Mouse (Mus musculus): Measurements from ENCODE around the gene Spred1.

Spred1 gene

GRCm38 (mm10) chr2:117119291-117120245, 1.6 kb upstream of the Spred1 start:
- WGBS: 9% methylated on average over 30 of the region's 30 CpGs

- under 1% methylated on average over 100 of the region's 101 CpGs for WGBS
Measured at GRCm38 (mm10) chr2:117120246-117121211, 645 bp upstream of the Spred1 start.

DNA sequence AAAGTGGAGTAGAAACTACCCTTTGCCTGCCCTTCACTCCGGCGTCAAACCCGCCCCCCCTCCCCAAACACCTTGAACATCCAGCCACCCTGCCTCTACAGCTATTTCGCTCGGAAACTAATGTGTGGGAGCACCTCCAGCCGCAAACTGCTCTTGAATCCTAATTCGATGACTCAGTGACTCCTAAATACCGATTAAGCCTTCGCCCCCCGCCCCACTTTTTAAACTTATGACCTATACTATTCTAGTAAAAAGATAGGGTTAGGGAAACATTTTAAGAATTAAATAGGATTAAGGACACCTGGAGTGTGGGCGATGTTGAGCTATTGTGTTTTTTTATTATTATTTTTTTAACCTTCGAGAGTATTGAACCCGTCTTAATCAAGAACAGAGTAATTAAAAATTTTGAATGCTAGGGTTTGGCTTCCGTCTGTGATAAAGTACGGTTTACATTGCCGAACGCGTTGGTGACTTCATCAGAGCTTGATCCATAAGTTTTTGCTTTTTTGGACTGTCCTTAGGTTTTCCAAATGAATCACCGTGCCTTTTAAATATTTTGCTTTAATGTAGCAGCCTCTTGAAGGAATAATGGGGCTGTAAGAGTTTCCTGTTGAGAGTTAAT, 921 bp downstream of the Spred1 start:
- WGBS: under 1% methylated on average over 19 of the region's 19 CpGs

GRCm38 (mm10) chr2:117122701-117123337, 1.6 kb downstream of the Spred1 start:
- under 1% methylated on average over 17 of the region's 17 CpGs for WGBS

GRCm38 (mm10) chr2:117123701-117124100, 2.5 kb downstream of the Spred1 start:
- WGBS: 14% methylated on average over 3 of the region's 3 CpGs

DNA sequence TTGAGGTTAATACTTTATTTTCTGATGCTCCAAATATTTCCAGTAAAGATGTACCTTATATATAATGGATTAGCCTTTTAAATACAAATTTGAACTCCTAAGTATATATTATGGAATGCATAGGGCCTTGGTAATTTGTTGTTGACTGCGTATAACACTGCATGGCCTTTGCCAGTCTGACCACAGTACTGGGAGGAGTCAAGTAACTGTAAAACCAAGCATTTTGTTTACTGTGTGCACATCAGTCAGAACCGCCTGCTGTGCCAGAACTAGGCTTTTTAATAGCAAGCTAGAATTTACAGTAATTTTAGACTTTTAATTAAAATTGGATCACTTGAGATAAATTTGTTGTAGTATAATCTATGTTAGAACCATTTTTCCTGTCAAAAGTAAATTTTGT, 3.7 kb downstream of the Spred1 start:
- 34% methylated on average over 2 of the region's 2 CpGs for WGBS

DNA sequence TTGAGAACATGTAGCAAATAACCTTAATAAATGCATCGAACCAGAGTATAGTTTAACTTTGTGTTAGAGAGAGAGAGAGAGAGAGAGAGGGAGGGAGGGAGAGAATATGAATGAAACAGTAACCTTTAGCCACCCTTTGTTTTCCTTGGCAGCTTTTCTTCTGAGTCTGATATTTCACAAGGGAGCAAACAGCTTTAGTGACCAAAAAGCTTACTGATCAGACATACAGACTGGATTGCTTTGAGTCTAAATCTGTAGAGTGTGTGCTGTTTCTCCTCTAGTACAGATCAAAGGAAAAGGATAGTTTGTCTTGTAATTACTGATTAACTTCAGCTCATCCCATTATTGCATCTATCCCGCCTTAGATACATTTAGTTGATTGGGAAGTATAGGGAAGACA, 8.0 kb downstream of the Spred1 start:
- WGBS: 77% methylated on average over 2 of the region's 2 CpGs

- 80% methylated on average over 7 of the region's 7 CpGs for WGBS
Measured at GRCm38 (mm10) chr2:117131041-117131440, 9.9 kb downstream of the Spred1 start.

DNA sequence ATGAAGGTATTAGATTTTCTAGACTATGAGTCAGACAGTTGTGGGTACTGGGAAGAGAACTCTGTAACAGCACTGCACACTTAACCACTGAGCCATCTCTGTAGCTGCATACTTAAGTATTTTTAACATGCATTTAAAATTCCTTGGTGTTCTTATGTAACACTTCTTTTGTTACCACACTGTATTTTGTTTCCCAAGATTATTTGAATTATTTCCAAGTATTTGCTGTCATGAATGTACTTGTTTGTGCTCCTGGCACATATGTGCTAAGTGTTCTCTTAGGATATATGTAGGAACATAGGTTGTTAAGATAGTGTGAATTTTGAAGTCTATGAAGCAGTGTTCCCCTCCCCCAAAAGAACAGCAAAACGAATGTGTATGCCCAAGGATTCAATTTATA, 10.7 kb downstream of the Spred1 start:
- WGBS: 39% methylated on average over 1 of the region's 1 CpGs

- WGBS: 47% methylated on average over 2 of the region's 2 CpGs
Measured at GRCm38 (mm10) chr2:117133541-117133940, 12.4 kb downstream of the Spred1 start.

DNA sequence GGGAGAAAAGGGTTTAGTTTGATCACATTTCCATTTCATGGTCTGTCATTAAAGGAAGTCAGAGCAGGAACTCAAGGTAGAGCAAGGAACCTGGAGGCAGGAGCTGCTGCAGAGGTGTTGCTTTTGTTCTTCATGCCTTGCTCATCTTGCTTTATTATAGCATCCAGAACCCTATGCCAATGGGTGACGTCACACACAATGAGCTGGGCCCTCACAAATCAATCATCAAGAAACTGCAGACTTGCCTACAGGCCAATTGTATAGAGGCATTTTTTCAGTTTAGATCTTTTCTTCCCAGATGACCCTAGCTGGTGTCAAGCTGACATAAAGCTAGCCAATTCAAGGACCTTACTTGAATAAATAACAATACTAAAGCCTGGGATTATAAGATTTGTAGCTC, 16.6 kb downstream of the Spred1 start:
- 22% methylated on average over 1 of the region's 1 CpGs for WGBS

DNA sequence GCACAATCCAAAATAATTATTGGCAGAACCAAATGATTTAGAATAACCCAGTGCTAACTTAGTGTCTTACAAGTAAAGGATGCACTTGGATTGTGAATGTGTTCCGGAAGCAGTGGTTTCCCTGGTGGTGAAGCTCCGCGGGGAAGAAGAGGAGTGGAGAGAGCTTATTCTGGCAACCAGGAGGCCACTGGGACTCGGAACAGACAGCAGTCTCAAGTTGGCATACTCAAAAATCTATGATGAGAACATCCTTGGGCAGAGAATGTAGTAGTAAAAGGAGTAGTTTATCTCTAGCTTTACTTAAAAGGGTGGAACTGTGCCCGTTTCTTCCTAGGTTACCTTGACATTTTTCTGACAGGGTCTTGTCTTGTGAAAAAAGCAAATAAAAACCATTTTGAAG, 17.8 kb downstream of the Spred1 start:
- 37% methylated on average over 5 of the region's 5 CpGs for WGBS

GRCm38 (mm10) chr2:117139977-117140376, 18.8 kb downstream of the Spred1 start:
- 52% methylated on average over 1 of the region's 1 CpGs for WGBS

- WGBS: 74% methylated on average over 4 of the region's 4 CpGs
Measured at GRCm38 (mm10) chr2:117143106-117143505, 21.9 kb downstream of the Spred1 start.

GRCm38 (mm10) chr2:117146026-117146425, 24.9 kb downstream of the Spred1 start:
- 42% methylated on average over 2 of the region's 2 CpGs for WGBS

- 53% methylated on average over 3 of the region's 3 CpGs for WGBS
Measured at GRCm38 (mm10) chr2:117146617-117147016, 25.4 kb downstream of the Spred1 start.

GRCm38 (mm10) chr2:117168379-117168778, 47.2 kb downstream of the Spred1 start:
- WGBS: 86% methylated on average over 2 of the region's 2 CpGs

DNA sequence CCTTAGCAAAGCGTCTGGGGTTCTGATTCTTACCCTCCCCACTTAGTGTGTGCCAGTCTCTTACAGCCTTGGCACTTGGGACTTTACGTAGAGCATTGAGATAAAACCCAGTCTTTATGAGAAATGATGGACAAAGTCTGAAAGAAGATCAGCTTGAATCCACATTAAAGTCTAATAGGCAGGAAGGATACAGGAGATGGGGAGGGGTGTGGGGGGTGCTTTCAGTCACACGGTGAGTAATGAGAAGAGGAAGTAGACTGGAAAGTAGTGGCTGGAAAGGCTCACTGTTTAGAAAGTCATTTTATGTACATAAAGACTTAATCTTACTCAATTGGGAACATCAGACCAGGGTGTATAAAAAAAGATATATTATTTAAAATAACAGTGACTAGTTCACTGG, 47.9 kb downstream of the Spred1 start:
- 66% methylated on average over 3 of the region's 3 CpGs for WGBS

- 51% methylated on average over 4 of the region's 4 CpGs for WGBS
Measured at GRCm38 (mm10) chr2:117172981-117173380, 51.8 kb downstream of the Spred1 start.

- WGBS: 67% methylated on average over 4 of the region's 4 CpGs
Measured at GRCm38 (mm10) chr2:117176066-117176465, 54.9 kb downstream of the Spred1 start.

DNA sequence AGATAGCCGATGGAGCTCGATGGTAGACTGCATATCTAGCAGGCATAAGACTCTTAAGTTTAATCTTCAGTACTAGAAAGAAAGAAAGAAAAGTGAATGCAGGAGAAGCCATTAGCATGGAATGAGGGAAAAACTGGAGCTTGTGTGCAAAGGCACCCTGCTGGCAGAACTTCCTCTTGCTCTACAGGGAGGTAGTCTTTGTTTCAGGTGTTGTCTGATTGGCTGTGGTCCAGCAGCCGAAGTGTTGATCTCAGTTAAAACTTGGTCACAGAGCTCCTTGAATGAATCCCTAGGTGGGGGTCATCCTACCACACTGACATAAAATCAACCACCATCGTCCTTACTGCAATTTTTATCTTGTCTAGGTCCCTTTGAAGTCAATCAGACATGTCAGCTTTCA, 55.8 kb downstream of the Spred1 start:
- WGBS: 40% methylated on average over 4 of the region's 4 CpGs
